Mouse (Mus musculus): Measurements from ENCODE around the gene Bad.

DNA sequence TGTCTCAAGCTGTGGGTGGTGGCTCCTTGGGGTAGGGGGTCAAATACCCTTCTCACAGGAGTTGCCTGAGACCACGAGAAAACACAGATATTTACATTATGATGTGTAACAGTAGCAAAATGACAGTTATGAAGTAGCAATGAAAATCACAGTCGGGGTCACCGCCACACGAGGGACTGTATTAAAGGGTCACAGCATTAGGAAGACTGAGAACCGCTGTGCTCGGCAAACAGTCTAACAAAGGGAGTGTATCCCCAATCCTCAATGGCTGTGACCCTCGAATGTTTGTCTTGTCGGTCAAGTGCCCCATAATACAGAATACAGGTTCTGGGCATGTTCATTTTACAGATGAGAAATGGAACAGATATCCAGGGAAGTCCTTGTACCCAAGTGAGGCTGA lies 52.3 kb downstream of the Bad start:
- TF ChIP-seq POLR2A (IDR thresholded peaks at IDR 0.05; ENCODE audit: control insufficient read depth, extremely low read depth, insufficient read depth, low read length, poor library complexity) (no peak), CTCF (IDR thresholded peaks at IDR 0.05; ENCODE audit: borderline replicate concordance, control insufficient read depth, extremely low read depth, insufficient read depth, low read length, poor library complexity) (no peak)

Data from thymus, adult 2 months (tissue).